Mouse (Mus musculus) megakaryocyte, embryonic 14.5 days (primary cell): Measurements from ENCODE around the gene Zfp60.

Experiments used
- FLI1 ChIP-seq: IDR thresholded peaks from 2 replicates; pipeline ENCODE4 v1.6.1; 2012; ENCODE audit warnings: low read length, inconsistent platforms, mixed read lengths
- GATA1 ChIP-seq: IDR thresholded peaks from 3 replicates; pipeline ENCODE4 v1.6.1; 2012; ENCODE audit warnings: mixed read lengths, low read length, inconsistent platforms, borderline replicate concordance

DNA sequence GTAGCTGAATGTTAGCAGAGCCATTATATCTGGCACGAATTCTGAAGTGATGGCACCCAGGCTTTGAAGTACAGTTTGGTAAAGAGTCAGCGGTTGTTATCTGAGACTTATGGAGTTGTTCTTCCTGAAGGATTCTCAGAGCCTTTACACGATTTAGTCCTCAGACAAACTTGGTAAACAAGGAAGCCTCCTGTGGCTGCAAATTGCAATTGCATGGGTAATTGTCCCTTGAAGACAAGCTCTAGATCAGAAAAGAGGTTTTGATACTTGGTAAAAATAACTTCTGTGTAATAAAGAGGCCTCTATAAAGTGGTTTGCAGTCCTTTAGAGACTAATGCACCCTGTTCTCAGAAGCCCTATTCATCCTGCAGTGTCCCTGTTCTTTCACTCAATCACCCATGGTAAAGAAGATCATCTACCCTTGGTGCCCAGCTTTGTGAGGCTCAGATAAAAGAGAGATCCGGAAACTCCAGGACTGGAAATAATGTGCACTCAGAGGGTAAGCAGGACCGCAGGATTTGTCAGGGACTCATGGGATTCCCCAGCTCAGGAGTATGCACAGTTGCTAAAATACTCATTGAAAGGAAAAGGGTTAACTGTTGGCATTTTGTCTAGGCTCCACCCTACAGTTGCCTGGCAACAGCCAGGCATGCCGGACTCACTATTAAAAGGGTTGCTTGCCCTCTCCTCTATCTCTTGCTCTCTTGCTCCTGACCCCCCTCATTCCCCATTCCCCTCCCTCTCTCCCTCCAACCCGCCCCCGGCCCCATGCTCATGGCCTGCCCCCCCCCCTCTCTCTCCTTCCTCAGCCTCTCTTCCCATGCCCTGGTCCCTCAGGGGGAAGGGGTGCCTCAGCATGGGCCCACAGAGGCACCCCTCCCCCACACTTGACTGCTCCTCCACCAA, 67.0 kb downstream of the Zfp60 start:
- TF ChIP-seq GATA1: no peak
- TF ChIP-seq FLI1: no peak
